Mouse (Mus musculus) c-Kit-negative CD71-positive TER-119-positive erythroid progenitor cells, embryonic 14.5 days (primary cell): ENCODE results near the gene Rhof.
A peak's percentile ranks its signal among the peaks of the same experiment; 100 is the strongest.

Experiments
- DNase-seq: peaks from one replicate; pipeline ENCODE4 v3.0.0-alpha.2; 2013; ENCODE audit warnings: low read depth, low spot score

The Rhof gene

GRCm38 (mm10) chr5:123132308-123133071, at the start of gene Rhof:
Gene Rhof (minus strand): TSS chr5:123132692.
- peak; percentile 80 for DNase-seq

DNA sequence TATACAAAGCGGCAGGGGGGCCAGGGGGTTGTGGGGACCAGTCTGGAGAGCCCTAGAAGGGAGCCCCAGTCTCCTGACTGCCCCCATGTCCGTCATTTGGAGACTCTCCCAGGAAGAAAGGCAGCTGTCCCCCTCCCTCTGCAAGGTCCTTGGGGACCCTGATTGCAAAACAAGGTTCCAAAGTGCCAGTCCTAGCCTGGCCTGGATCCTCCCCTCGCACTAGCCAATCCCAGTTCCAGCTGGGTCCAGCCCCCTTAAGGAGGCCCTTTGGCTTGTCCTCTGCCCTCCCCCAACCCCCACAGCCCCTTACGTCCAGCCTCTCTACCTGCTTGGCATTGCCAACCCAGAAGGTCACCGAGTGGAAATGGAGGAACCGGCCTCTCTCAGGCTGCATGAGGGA, 49.0 kb upstream of the Rhof start:
- DNase-seq: no peak

DNA sequence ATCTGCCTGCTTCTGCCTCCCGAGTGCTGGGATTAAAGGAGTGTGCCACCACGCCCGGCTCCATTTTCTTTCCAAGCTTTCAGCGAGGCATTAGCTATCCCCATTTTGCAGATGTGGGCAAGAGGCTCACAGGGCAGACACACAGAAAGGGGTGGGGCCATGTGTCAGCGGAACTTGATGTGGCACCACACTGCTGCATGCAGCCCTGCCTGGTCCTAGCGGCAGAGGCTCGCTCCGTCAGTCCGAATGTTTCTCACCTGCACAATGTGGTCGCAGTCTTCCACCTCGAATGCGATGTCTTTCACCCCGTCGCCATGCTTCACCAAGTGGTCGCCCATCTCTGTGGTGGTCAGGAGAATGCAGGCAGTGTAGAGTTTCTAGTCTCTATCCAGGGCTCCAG, 47.9 kb upstream of the Rhof start:
- DNase-seq: no peak

GRCm38 (mm10) chr5:123178792-123179191, 46.3 kb upstream of the Rhof start:
- no peak for DNase-seq

DNA sequence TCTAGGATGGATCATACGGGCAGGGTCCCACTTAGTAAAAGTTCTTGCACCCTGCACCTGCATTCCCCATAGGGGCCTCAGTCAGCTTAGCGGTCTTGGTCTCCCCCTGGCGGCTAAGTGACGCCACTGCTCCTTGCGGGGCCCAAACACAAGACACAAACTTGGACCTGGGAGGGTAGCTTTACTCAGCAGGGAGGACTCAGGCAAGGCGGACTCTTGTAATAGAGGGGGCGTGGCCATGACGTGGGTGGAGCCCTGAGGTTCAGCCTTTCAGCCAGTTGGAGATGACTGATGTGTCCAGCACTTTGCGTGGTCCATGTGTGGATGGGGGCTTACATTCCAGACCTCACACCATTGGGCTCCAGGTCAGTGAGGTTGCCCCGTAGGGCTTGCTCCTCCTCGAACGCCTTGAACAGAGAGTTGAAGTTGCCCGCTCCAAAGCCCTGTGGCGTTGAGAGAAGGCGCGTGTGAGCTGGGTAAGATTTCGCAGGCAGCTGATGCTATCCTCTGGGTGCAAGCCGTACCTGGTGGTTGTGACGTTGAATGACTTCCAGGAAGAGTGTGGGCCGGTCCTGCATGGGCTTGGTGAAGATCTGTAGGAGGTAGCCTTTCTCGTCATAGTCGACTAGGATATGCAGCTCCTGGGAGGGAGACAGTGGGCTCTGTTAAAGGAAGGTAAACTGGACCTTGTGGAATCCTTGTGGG, 39.3 kb upstream of the Rhof start:
- peak; percentile 81 for DNase-seq

DNA sequence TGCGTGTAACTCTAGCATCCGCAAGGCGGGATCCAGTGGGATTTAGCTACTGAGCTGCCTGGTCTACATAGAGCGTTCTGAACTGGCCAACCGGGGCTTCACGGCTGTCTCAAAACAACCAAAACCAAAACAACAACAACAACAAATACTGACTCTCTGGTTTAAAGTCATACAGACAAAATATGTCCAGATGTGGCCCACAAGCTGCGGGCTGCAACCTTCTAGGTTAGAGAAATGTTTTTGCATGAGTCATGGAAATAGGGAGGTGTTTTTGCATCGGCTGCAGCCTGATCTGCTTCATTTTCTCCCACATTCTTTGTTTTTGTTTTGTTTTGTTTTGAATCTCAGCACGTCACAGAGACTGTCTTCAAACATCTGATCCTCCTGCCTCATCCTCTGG, 37.9 kb upstream of the Rhof start:
- DNase-seq: no peak

DNA sequence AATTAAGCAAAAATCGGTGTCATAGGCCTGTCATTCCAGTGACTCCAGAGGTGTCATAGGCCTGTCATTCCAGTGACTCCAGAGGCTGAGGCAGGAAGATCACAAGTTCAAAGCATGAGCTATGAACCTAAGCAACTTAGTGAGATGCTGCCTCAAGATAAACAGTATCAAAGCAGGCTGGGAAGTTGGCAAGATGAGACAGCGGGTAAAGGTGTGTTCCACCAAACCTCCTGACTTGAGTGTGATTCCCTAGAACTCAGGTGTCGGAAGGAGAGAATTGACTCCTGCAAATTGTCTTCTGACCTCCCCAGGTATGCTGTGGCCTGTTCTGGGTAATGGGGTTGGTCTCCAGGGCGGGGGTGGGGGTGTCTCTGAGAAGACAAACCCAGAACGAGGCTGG, 36.8 kb upstream of the Rhof start, which contains the start of gene Psmd9:
Gene Psmd9, plus strand, starts transcription at position 130 of the 400 bp plus-strand sequence.
- DNase-seq: no peak

DNA sequence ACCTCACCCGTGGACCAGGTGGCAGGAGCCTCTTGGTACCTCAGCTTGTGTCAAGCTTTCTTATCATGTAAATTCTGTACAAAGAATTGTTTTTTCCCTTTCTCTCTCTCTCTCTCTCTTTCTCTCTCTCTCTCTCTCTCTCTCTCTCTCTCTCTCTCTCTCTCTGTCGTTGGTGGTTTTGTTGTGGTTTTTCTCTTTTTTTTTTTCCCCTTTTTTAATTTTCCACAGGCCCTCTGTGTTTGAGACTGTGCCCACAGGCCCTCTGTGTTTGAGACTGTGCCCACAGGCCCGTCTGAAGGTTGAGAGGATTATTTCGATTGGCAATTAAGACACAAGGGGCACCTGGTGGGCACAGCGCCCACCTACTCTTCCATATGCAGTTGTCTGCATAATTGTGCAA, 35.1 kb upstream of the Rhof start:
- DNase-seq: no peak

GRCm38 (mm10) chr5:123166437-123166836, 33.9 kb upstream of the Rhof start:
- no peak for DNase-seq

GRCm38 (mm10) chr5:123162942-123163341, 30.4 kb upstream of the Rhof start:
- no peak for DNase-seq

- no peak for DNase-seq
Observed at GRCm38 (mm10) chr5:123160341-123160740, 27.8 kb upstream of the Rhof start.

- no peak for DNase-seq
Observed at GRCm38 (mm10) chr5:123159866-123160265, 27.4 kb upstream of the Rhof start.

DNA sequence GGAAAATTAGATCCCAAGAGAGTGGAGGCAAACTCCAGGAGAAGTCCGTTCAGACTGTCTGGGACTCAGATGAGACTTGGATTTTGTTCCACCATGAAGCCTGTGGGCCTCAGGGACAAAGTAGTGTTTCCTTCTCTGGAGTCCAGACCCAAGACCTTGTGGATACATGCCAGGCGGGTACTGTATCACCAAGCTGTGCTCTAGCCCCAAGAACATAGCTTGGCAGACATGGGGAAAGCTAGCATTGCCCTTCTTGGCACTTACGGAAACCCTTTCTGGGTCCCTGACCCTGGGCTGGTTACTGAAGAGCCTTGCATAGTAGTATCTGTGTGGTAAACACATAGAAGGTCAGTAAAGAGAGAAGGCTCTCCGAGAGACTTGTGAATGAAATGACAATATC, 27.0 kb upstream of the Rhof start:
- no peak for DNase-seq

DNA sequence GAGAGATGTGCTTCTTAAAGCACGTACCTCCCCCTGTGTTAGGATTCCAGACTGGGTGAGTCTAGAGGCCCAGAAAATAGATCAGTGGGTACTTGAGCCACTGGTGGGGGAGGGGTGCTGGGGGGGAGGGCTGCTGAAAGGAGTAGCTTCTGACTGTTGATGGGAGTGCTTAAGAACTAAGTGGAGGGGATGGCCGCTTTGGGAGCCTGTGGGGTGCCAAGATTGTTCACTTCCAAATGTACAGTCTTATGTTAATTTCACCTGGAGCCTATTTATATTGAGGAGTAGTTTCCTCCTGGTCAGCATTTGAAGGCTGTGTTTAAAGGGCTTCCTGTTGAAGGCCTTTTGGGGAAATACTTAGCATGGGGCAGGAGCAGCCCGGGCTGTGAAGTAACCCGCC, 25.5 kb upstream of the Rhof start:
- no peak for DNase-seq

- DNase-seq: no peak
Observed at GRCm38 (mm10) chr5:123156763-123157162, 24.3 kb upstream of the Rhof start.

DNA sequence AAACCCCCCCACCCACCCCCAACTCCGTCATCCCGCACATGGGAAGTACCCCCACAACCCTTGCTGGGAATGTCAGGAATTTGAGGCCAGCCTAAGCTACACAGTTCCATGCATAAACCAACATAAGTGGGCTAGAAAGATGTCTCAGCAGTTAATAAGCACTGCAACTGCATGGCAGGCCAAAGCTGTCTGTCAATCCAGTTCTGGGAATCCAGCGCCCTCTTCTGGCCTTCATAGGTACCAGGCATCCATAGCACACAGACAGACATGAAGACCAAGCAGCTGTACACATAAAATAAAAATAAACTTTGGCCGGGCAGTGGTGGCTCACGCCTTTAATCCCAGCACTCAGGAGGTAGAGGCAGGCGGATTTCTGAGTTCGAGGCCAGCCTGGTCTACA, 22.9 kb upstream of the Rhof start:
- DNase-seq: peak; percentile 74

- no peak for DNase-seq
Observed at GRCm38 (mm10) chr5:123152901-123153300, 20.4 kb upstream of the Rhof start.

GRCm38 (mm10) chr5:123151707-123152362, 19.3 kb upstream of the Rhof start:
- no peak for DNase-seq

- no peak for DNase-seq
Observed at GRCm38 (mm10) chr5:123151077-123151476, 18.6 kb upstream of the Rhof start.

DNA sequence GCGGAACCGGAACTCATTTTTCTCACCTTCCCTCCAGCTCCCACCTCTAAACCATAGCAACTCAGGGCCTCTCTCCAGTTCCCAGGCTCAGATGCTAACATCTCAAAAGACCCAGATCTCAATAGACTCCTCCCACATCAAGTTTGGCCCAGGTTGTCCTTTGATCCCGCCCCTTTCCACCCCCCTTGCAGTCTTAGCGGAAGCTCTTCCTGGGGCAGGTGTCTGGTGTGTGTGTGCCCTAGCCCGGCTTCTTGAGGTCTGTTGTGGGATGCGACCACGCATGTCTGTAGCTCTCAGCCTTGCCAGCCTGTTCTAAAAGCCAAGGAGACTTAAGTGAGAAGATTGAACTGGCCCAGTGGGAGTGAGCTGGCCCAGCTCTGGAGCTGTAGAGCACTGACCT, 18.1 kb upstream of the Rhof start:
- DNase-seq: no peak

DNA sequence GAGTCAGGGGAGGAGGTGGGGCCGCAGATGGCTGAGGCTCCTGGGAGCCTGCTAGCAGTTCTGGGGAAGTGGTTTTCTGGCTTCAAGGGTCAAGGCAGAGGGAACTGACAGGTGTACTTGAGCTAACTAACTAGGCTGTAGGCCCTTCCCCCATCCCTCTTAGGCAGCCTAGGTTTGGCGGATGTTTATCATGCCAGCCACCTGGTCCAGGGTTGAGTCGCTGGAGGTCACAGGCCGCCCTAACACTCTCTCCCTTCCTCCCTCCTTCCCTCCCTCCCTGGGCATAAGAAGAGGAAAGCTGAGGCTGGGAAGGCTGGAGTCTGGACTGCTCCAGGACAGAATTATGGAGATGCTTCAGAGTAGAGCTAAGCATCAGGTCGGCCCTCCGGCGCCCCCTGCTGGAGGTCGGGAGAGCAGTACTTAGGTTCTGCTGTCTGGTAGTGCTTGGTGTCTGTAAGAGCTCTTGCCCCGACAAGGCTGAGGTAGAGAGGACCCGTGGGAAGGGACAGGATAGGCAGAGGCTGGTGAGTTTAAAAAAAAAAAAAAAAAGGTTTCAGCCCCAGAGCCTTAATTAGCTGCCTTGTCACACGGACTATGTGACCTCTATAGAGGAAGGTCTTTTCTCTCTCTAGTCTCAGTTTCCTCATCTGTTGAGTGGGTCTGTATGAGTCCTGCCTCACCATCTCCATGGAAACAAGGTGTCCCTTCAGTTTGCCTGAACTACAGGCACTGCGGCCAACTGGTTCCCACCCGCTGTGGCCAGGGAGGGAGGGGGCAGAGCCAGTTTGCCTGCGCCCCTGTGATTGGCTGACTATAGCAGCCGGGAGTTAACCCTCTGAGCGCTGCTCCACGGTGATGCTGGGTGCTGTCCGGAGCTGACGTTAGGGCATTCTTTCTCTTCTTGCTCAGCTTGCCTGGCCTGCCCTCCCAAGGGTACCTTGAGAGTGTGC, 17.2 kb upstream of the Rhof start:
- peak; percentile 83 for DNase-seq
